Mouse (Mus musculus) limb, embryonic 10.5 days (tissue): ENCODE data around the gene Dgkb. TPM values are rescaled to one million over a fixed set of nuclear protein-coding genes. Genes with fewer than 3 reads are reported as not detected.

Experiments
- DNase-seq: peaks from one replicate; pipeline ENCODE4 v3.0.0-alpha.2; 2017; ENCODE audit warnings: low spot score
- H3K27ac ChIP-seq: fragments of 300-500 bp; sonication (generic); 2 replicates; pipeline ENCODE4 v1.5.1; 2016; ENCODE audit warnings: mild to moderate bottlenecking
- H3K27me3 ChIP-seq: fragments of 300-500 bp; sonication (generic); 2 replicates; pipeline ENCODE4 v1.6.1; 2016; ENCODE audit warnings: low read depth, mild to moderate bottlenecking; ENCODE audit not compliant: poor library complexity, severe bottlenecking
- H3K36me3 ChIP-seq: fragments of 300-500 bp; sonication (generic); 2 replicates; pipeline ENCODE4 v1.6.1; 2016; ENCODE audit warnings: mild to moderate bottlenecking, moderate library complexity
- H3K4me1 ChIP-seq: fragments of 300-500 bp; sonication (generic); 2 replicates; pipeline ENCODE4 v1.6.1; 2016
- H3K4me3 ChIP-seq: fragments of 300-500 bp; sonication (generic); 2 replicates; pipeline ENCODE4 v1.5.1; 2016; ENCODE audit warnings: mild to moderate bottlenecking, moderate library complexity
- H3K9me3 ChIP-seq: fragments of 300-500 bp; sonication (generic); replicated peaks from 2 replicates; pipeline ENCODE4 v1.6.1; 2016; ENCODE audit warnings: mild to moderate bottlenecking
- WGBS: fragments of 180-500 bp; shearing (Covaris S2); methylation state at CpG from one replicate; pipeline ENCODE4 v1.1.7; 2016; 5-methylcytosine and 5-hydroxymethylcytosine counted together
- polyA plus RNA-seq: library from polyadenylated mRNA; unstranded; fragments of >200 nt; fragmentation: Nextera tagmentation; extraction: Ambion mirVana; gene quantifications from 2 replicates; pipeline ENCODE4 v1.2.1, GENCODE M21; 2016

The Dgkb gene
- polyA plus RNA-seq, 1 experiment from 2014 or later, result not detected

GRCm38 (mm10) chr12:38435364-38436130, 618.0 kb downstream of the Dgkb start:
- H3K9me3 ChIP-seq, result no peaks in the 10 kb centered on the region
- DNase-seq, result no peak
- WGBS, result 77% methylated on average over 10 of the region's 10 CpGs

GRCm38 (mm10) chr12:38436131-38436436, 618.6 kb downstream of the Dgkb start:
- Histone ChIP-seq H3K36me3 (no peaks in the 10 kb centered on the region), H3K4me3 (no peak overlapping the region), H3K27ac (no peak overlapping the region), H3K4me1 (no peaks in the 10 kb centered on the region), H3K27me3 (no peaks in the 10 kb centered on the region), H3K9me3 (no peaks in the 10 kb centered on the region)
- 82% methylated on average over 1 of the region's 1 CpGs for WGBS
- DNase-seq, result no peak

More at GRCm38 (mm10) chr12:38435364-38436130, 618.0 kb downstream of the Dgkb start:
- Histone ChIP-seq H3K27ac (no peak overlapping the region), H3K27me3 (no peaks in the 10 kb centered on the region), H3K4me3 (no peak overlapping the region), H3K4me1 (no peaks in the 10 kb centered on the region), H3K36me3 (no peaks in the 10 kb centered on the region)

- DNase-seq, result no peak
- Histone ChIP-seq H3K36me3 (no peaks in the 10 kb centered on the region), H3K9me3 (no peaks in the 10 kb centered on the region), H3K27ac (no peak overlapping the region), H3K27me3 (no peaks in the 10 kb centered on the region), H3K4me1 (no peaks in the 10 kb centered on the region), H3K4me3 (no peak overlapping the region)
- 86% methylated on average over 7 of the region's 7 CpGs for WGBS
These were observed 633.0 kb downstream of the Dgkb start for GRCm38 (mm10) chr12:38450323-38451087.

GRCm38 (mm10) chr12:38451677-38452076, 634.2 kb downstream of the Dgkb start:
- H3K36me3 ChIP-seq, result no peaks in the 10 kb centered on the region
- 79% methylated on average over 3 of the region's 3 CpGs for WGBS
- no peak for DNase-seq
- no peak overlapping the region for H3K27ac ChIP-seq
- H3K27me3 ChIP-seq, result no peaks in the 10 kb centered on the region
- no peaks in the 10 kb centered on the region for H3K9me3 ChIP-seq
- H3K4me1 ChIP-seq, result no peaks in the 10 kb centered on the region
- H3K4me3 ChIP-seq, result no peak overlapping the region

- no peak overlapping the region for H3K27ac ChIP-seq
- no peak overlapping the region for H3K4me3 ChIP-seq
- no peaks in the 10 kb centered on the region for H3K36me3 ChIP-seq
- no peaks in the 10 kb centered on the region for H3K9me3 ChIP-seq
- H3K4me1 ChIP-seq, result no peaks in the 10 kb centered on the region
- H3K27me3 ChIP-seq, result no peaks in the 10 kb centered on the region
- no peak for DNase-seq
These were observed 650.7 kb downstream of the Dgkb start for GRCm38 (mm10) chr12:38468191-38468590.

GRCm38 (mm10) chr12:38468605-38469004, 651.1 kb downstream of the Dgkb start:
- Histone ChIP-seq H3K9me3 (no peaks in the 10 kb centered on the region), H3K27me3 (no peaks in the 10 kb centered on the region), H3K36me3 (no peaks in the 10 kb centered on the region), H3K27ac (no peak overlapping the region), H3K4me3 (no peak overlapping the region), H3K4me1 (no peaks in the 10 kb centered on the region)
- DNase-seq, result no peak

- no peak overlapping the region for H3K4me3 ChIP-seq
- 92% methylated on average over 2 of the region's 2 CpGs for WGBS
- H3K36me3 ChIP-seq, result no peaks in the 10 kb centered on the region
- H3K9me3 ChIP-seq, result no peaks in the 10 kb centered on the region
- H3K27ac ChIP-seq, result no peak overlapping the region
- H3K27me3 ChIP-seq, result no peaks in the 10 kb centered on the region
- no peaks in the 10 kb centered on the region for H3K4me1 ChIP-seq
- DNase-seq, result no peak
These were observed 679.7 kb downstream of the Dgkb start for GRCm38 (mm10) chr12:38497229-38497628.

GRCm38 (mm10) chr12:38500931-38501330, 683.4 kb downstream of the Dgkb start:
- H3K9me3 ChIP-seq, result no peaks in the 10 kb centered on the region
- H3K27ac ChIP-seq, result no peak overlapping the region
- H3K27me3 ChIP-seq, result no peaks in the 10 kb centered on the region
- DNase-seq, result no peak
- 53% methylated on average over 3 of the region's 3 CpGs for WGBS
- no peaks in the 10 kb centered on the region for H3K4me1 ChIP-seq
- H3K36me3 ChIP-seq, result no peaks in the 10 kb centered on the region
- H3K4me3 ChIP-seq, result no peak overlapping the region

GRCm38 (mm10) chr12:38508195-38508594, 690.7 kb downstream of the Dgkb start:
- Histone ChIP-seq H3K9me3 (no peaks in the 10 kb centered on the region), H3K4me3 (no peak overlapping the region), H3K27ac (no peak overlapping the region), H3K4me1 (no peaks in the 10 kb centered on the region), H3K27me3 (no peaks in the 10 kb centered on the region), H3K36me3 (no peaks in the 10 kb centered on the region)
- DNase-seq, result no peak
- 86% methylated on average over 1 of the region's 1 CpGs for WGBS

GRCm38 (mm10) chr12:38545431-38545830, 727.9 kb downstream of the Dgkb start:
- DNase-seq, result no peak
- no peak overlapping the region for H3K27ac ChIP-seq
- H3K27me3 ChIP-seq, result no peaks in the 10 kb centered on the region
- peaks cover 3% of the 10 kb centered on the region; the same call in 1 of the 2 replicates for H3K4me1 ChIP-seq
- no peak overlapping the region for H3K4me3 ChIP-seq
- no peaks in the 10 kb centered on the region for H3K36me3 ChIP-seq
- 63% methylated on average over 4 of the region's 4 CpGs for WGBS
- no peaks in the 10 kb centered on the region for H3K9me3 ChIP-seq

- no peaks in the 10 kb centered on the region for H3K4me1 ChIP-seq
- H3K27me3 ChIP-seq, result no peaks in the 10 kb centered on the region
- no peak overlapping the region for H3K4me3 ChIP-seq
- no peak for DNase-seq
- no peaks in the 10 kb centered on the region for H3K36me3 ChIP-seq
- no peaks in the 10 kb centered on the region for H3K9me3 ChIP-seq
- 85% methylated on average over 6 of the region's 6 CpGs for WGBS
- no peak overlapping the region for H3K27ac ChIP-seq
These were observed 759.6 kb downstream of the Dgkb start for GRCm38 (mm10) chr12:38577141-38577540.

- Histone ChIP-seq H3K4me1 (no peaks in the 10 kb centered on the region), H3K27me3 (no peaks in the 10 kb centered on the region), H3K4me3 (no peak overlapping the region), H3K27ac (no peak overlapping the region), H3K9me3 (no peaks in the 10 kb centered on the region), H3K36me3 (no peaks in the 10 kb centered on the region)
- WGBS, result 91% methylated on average over 5 of the region's 5 CpGs
- no peak for DNase-seq
These were observed 761.8 kb downstream of the Dgkb start for GRCm38 (mm10) chr12:38579191-38579817.

GRCm38 (mm10) chr12:38586368-38586865, 768.9 kb downstream of the Dgkb start:
- H3K27me3 ChIP-seq, result no peaks in the 10 kb centered on the region
- no peak overlapping the region for H3K27ac ChIP-seq
- no peak overlapping the region for H3K4me3 ChIP-seq
- DNase-seq, result no peak
- no peaks in the 10 kb centered on the region for H3K36me3 ChIP-seq
- 89% methylated on average over 4 of the region's 4 CpGs for WGBS
- H3K9me3 ChIP-seq, result no peaks in the 10 kb centered on the region
- H3K4me1 ChIP-seq, result no peaks in the 10 kb centered on the region
